Mouse (Mus musculus) intestine, embryonic 16.5 days (tissue): Measurements from ENCODE around the gene Gnl3. TPM values are rescaled to one million over a fixed set of nuclear protein-coding genes. Genes with fewer than 3 reads are reported as not detected.

ENCODE experiments used
- ATAC-seq: fragments of 200-750 bp; cut with Nextera tagmentation; 2 replicates; pipeline ENCODE4 v1.8.0; 2017; ENCODE audit warnings: moderate TSS enrichment, moderate library complexity
- H3K27ac ChIP-seq: fragments of 300-500 bp; sonication (generic); 2 replicates; pipeline ENCODE4 v1.5.1; 2014; ENCODE audit warnings: mild to moderate bottlenecking, low read length
- H3K27me3 ChIP-seq: fragments of 300-500 bp; sonication (generic); replicated peaks from 2 replicates; pipeline ENCODE4 v1.6.1; 2014; ENCODE audit warnings: low read length, control low read depth, mixed read lengths; ENCODE audit not compliant: control insufficient read depth, insufficient read depth
- H3K36me3 ChIP-seq: fragments of 300-500 bp; sonication (generic); 2 replicates; pipeline ENCODE4 v1.6.1; 2014; ENCODE audit warnings: low read length, control low read depth; ENCODE audit not compliant: control insufficient read depth, insufficient read depth
- H3K4me1 ChIP-seq: fragments of 300-500 bp; sonication (generic); 2 replicates; pipeline ENCODE4 v1.6.1; 2014; ENCODE audit warnings: low read length, control low read depth, mixed read lengths; ENCODE audit not compliant: control insufficient read depth, insufficient read depth
- H3K4me2 ChIP-seq: fragments of 300-500 bp; sonication (generic); 2 replicates; pipeline ENCODE4 v1.6.1; 2014; ENCODE audit warnings: low read depth, low read length, control low read depth
- H3K4me3 ChIP-seq: fragments of 300-500 bp; sonication (generic); 2 replicates; pipeline ENCODE4 v1.5.1; 2014; ENCODE audit warnings: mild to moderate bottlenecking, low read length
- H3K9ac ChIP-seq: fragments of 300-500 bp; sonication (generic); 2 replicates; pipeline ENCODE4 v1.6.1; 2014; ENCODE audit warnings: low read depth, low read length
- H3K9me3 ChIP-seq: fragments of 300-500 bp; sonication (generic); 2 replicates; pipeline ENCODE4 v1.6.1; 2016; ENCODE audit warnings: low read length, control low read depth; ENCODE audit not compliant: control insufficient read depth
- WGBS: fragments of 180-500 bp; shearing (Covaris S2); extraction: QIAGEN DNeasy Blood & Tissue Kit; methylation state at CpG from one replicate; pipeline ENCODE4 v1.1.7; 2014; 5-methylcytosine and 5-hydroxymethylcytosine counted together
- polyA plus RNA-seq: library from polyadenylated mRNA; unstranded; fragments of >200 nt; fragmentation: Nextera tagmentation; extraction: Ambion mirVana; gene quantifications from 2 replicates; pipeline ENCODE4 v1.2.1, GENCODE M21; 2015

The Gnl3 gene
- polyA plus RNA-seq, 1 experiment from 2014 or later: 107 TPM

DNA sequence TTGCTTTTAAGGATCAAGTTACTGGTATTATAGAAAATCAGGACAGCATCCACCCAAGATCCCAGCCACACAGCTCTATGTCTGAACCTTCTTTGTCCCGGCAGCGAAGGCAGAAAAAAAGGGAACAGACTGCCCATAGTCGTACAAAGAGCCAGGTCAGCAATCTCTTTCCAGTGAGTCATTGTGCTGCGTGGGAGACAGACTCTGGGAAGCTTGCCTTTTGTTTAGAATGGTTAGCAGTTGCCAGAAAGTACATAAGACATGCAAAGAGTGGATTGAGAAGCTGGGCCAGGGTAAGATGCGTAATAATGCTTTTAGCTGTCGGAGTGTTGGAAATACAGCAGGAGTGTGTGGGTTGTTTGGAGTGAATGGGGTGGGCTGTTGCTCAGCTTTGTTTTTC, 44.7 kb downstream of the Gnl3 start:
- Histone ChIP-seq H3K4me3 (no peak overlapping the region), H3K9ac (no peak overlapping the region), H3K27me3 (no peaks in the 10 kb centered on the region), H3K9me3 (no peaks in the 10 kb centered on the region), H3K27ac (no peak overlapping the region), H3K4me1 (0 out of 2 replicates have a peak, but pooled peaks cover 2% of the 10 kb centered on the region), H3K36me3 (no peaks in the 10 kb centered on the region), H3K4me2 (no peak overlapping the region)
- ATAC-seq: no peak
- WGBS: 71% methylated on average over 6 of the region's 6 CpGs

Other genes with a start within 250 kb of the Gnl3 start
- 18.6 and 20.6 TPM in 2 replicates for gene Tmem110, start 193.6 kb downstream of the Gnl3 start, polyA plus RNA-seq
- 8.8 and 10.6 TPM in 2 replicates for gene Mustn1, start 140.0 kb downstream of the Gnl3 start, polyA plus RNA-seq
- gene Itih4, start 132.7 kb downstream of the Gnl3 start, polyA plus RNA-seq: 1.0 and 3.1 TPM in 2 replicates
- gene Itih3, start 95.4 kb downstream of the Gnl3 start, polyA plus RNA-seq: 3.6 and 8.1 TPM in 2 replicates
- 0.51 and 1.1 TPM in 2 replicates for gene Itih1, start 75.9 kb downstream of the Gnl3 start, polyA plus RNA-seq
- 8.4 TPM in 2 replicates for gene Nek4, start 67.8 kb downstream of the Gnl3 start, polyA plus RNA-seq
- gene Glt8d1, start 17.8 kb downstream of the Gnl3 start, polyA plus RNA-seq: 35.5 and 38.7 TPM in 2 replicates
- 390 and 392 TPM in 2 replicates for gene Spcs1, start 17.5 kb downstream of the Gnl3 start, polyA plus RNA-seq
- gene Pbrm1, start within 50 bp of the Gnl3 start, polyA plus RNA-seq: 74.1 and 79.2 TPM in 2 replicates
- gene Smim4, start 109.8 kb upstream of the Gnl3 start, polyA plus RNA-seq: 87.6 and 92.2 TPM in 2 replicates
- gene Nt5dc2, start 111.9 kb upstream of the Gnl3 start, polyA plus RNA-seq: 205 and 208 TPM in 2 replicates
- 19.0 and 24.5 TPM in 2 replicates for gene Stab1, start 149.5 kb upstream of the Gnl3 start, polyA plus RNA-seq
- 3.5 and 3.7 TPM in 2 replicates for gene Tnnc1, start 189.2 kb upstream of the Gnl3 start, polyA plus RNA-seq
- 217 and 228 TPM in 2 replicates for gene Nisch, start 197.8 kb upstream of the Gnl3 start, polyA plus RNA-seq
- gene Sema3g, start 198.7 kb upstream of the Gnl3 start, polyA plus RNA-seq: 0.51 and 0.67 TPM in 2 replicates
- 10.5 and 10.8 TPM in 2 replicates for gene Phf7, start 232.2 kb upstream of the Gnl3 start, polyA plus RNA-seq
- 61.8 and 63.3 TPM in 2 replicates for gene Bap1, start 232.3 kb upstream of the Gnl3 start, polyA plus RNA-seq